Mouse (Mus musculus) forelimb bud, embryonic 11.5 days (tissue): ENCODE measurements around the gene Tnfaip8l3.
"Not testable (repeated sequence)": the region's sequence is repeated elsewhere in the genome, so short reads cannot be mapped to it uniquely, and the experiment has no call there.

Experiments
- DNase-seq: peaks from one replicate; pipeline ENCODE4 v3.0.0-alpha.2; 2012; ENCODE audit warnings: low read depth, low spot score

Tnfaip8l3 gene

DNA sequence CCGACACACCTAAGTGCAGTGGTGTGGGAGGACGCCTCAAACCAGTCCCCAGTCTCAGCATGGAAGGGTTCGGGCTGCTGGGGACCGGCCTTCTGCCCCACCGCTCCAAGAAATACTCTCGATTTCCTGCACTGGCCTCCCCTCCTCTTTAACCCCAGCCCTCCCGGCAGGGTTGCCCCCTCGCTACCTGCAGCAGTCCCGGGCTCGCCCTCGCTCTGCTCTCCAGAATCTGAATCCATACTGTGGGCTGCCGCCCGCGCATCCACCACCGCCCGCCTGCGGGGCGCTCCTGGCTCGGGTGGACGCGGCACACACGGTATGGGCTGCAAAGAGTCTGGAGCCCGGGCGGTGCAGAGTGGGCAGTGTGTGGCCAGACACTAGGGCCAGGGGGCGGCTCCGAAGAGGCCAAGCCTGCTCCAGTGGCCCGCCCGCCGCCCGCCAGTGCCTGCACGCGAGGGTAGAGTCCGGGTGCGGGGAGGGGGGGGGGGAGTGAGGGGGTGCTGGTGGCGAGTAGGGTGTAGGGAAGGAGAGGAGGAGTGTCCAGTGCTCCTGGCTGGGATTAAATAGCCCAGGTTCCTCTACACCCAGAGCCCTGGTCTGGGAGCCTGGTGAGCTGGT lies at the start of gene Tnfaip8l3:
Tnfaip8l3 (minus strand) TSS at position 357 of the 618 bp plus-strand sequence.
- peak; percentile 11 for DNase-seq

DNA sequence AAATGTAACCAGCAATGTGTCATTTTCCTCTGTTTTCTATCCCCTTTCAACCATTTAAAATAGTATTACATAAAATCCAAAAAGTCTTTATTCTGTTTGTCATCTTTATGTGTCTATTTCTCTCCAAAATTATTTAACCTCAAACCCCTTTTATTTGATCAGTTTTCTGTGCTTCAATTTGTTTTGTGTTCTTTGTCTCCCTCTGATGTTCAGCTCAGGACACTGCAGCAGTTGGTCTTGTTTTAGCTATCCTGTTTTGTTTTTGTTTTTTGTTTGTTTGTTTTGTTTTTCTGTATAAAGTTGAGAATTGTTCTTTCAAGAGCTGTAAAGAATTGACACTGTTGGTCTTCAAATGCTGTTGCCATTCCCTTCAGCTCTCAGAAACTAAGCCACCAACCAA lies 44.5 kb upstream of the Tnfaip8l3 start:
- no peak for DNase-seq

DNA sequence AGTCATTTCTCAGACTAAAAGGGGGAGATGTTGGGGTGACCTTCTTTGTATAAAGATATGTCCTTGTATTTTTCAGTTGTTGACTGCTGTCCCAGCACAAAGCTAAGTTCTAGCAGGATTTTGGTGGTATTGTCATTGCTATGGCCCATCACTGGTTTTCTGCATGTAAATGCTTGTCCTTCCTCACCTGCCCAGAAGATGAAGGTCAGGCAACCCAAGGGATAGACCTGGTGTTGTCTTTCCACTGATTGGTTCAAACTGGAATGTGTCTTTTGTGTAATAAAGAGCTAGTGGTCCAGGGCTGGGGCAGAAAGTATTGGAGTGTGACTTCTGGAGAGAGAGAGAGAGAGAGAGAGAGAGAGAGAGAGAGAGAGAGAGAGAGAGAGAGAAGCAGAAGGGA lies 30.4 kb upstream of the Tnfaip8l3 start:
- DNase-seq, result no peak

DNA sequence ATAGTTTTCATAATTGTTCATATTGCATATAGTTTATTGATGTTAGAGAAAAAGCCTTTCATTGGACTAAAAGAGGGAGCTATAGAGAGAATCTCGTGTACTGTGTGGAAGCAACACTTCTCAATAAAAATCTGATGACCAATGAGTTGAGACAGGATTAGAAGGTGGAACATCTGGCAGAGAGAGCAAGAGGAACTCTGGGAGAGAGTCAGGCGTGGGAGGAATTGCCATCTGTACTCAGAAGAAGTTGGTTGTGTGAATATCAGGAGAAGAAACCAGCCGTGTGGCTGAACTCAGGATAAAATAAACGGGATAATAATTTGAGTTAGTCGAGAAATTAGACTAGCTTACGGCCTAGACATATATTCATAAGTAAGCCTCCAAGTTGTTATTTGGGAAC lies 28.9 kb upstream of the Tnfaip8l3 start:
- no peak for DNase-seq

DNA sequence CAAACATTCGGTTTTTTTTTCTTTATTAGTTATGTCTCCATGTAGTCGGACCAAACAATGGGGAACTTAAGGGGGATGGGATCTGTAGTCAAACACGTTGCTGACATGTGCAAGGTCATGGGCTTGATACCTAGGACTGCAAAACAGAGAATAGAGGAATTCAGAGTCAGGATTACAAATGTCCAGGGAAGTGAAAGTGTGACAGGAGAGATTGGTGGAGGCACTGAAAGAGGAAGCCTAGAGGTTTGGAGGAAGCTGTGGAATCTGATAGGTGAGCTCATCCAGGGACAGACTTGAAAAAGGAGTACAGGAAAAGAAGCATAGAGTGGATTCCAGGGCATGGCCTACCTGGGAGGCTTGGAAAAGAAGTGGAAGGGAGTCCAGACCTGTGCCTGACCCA lies 16.1 kb upstream of the Tnfaip8l3 start:
- no peak for DNase-seq

DNA sequence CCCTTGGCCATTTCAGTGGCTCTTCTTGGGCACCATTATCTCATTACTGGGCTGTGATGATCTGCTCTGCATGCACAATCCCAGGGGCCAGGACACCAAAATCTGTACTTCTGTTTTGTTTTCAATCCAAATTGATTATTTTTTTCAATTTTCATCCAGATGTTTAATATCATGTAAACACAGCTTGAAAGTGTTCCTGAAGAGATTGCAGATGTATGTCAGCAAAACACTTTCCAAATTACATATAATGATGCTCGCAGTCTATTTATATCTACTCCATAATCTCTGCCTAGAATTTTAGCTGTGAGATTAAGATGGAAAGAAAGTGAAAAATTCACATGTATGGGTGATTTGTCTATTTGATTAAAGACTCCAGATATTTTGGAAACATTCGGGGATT lies 9.6 kb upstream of the Tnfaip8l3 start:
- no peak for DNase-seq

DNA sequence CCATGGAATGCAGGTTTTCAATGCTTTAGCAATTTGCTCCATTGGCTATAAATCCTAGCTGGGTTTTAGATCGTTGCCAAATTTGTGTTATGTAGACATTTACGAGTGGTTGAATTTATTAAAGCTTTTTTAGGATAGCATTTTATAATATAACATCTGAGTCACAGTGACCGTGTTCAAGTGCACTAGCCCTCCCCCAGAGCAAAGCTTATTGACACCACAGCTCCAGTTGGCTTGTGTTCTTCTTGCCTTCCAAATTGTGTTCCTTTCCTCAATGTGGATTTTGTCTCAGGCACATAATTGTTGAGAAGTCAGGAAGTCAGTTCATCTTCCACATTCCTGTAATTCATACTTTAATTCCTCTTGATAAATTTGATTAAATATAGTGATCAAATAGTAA lies 6.7 kb upstream of the Tnfaip8l3 start:
- no peak for DNase-seq

DNA sequence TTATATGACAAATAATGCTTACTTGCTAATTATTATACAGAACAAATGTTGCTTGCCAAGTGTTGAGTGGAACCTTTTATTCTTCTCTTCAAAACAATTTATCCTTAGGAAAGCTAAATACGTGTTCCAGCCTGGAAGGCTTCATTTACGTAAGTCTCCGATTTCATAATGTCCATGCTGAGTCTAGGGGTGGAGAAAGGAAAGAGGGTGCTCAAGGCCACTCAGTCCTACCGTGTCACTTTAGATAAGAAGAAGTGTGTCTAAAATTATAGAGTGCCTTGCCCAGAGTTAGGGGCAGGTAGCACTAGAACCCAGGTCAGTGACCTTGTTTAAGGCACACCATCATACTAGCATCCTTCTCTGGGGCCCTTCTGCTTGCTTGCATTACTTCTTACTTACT lies 5.5 kb upstream of the Tnfaip8l3 start:
- no peak for DNase-seq

DNA sequence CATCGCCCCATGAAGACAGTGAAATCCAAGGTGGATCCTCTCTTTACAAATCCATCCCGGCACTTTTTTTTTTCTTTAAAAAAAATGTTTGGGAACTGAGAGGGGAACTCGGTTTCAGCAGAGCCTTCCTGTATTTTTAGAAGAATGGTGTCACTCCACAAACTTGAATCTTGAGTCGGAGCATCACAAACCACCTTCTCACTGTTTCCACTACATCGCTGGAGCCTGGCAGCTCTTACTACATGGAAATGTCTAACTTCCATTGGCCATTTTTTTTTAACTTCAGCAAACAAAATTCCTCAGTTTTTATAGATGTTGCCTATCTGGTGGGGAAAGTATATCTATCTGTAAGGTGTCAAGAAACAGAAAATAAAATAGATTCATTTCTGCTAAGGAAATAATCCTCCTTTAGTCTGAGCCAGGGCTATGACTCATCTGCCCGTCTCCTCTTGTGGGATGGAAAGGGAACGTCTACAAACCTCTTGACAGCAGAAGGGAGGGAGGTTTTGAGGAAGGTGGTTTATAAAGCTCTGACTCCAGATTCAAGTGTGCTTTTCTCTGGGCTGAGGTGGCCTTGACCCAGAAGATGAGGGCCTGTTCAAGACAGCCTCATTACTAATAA lies 3.4 kb upstream of the Tnfaip8l3 start:
- DNase-seq, result no peak

DNA sequence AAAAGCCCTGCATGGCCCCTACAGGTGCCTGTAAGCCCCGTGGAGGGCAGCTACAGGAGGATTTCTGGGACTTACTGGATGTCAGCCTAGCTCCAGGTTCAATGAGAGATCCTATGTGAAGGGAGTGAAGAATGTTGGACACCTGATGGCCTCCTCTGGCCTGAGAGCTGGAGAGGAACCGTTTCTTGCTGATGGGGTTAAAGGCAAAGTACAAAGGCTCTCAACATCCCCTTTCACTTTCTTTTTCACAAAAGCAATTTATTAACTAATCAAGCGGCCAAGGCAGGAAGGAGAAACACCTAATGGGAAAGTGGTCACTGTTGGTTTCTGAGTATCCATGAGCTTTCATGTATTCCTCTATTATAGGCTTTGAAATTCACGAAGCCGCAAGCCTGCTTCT lies 1.0 kb upstream of the Tnfaip8l3 start:
- DNase-seq, result no peak

DNA sequence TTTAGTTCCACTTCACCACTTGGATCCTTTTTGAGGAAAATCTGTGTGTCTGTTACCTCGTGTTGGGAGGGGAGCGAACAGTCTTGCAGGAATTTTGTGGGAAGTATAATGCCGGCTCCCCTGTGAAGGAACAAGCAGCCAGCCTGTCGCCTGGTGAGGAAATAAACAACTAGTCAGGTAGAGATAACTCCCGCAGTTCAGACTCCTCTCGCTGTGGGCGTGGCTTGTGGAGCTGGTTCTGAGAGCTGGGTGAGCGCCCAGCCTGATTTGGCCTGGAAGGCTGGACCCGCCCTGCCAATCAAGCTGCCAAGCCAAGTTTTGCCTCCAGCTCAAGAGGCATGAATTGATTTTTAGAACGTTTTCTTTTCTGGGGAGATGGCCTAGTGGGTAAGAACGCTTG lies 589 bp upstream of the Tnfaip8l3 start:
- DNase-seq, result peak; percentile 19

DNA sequence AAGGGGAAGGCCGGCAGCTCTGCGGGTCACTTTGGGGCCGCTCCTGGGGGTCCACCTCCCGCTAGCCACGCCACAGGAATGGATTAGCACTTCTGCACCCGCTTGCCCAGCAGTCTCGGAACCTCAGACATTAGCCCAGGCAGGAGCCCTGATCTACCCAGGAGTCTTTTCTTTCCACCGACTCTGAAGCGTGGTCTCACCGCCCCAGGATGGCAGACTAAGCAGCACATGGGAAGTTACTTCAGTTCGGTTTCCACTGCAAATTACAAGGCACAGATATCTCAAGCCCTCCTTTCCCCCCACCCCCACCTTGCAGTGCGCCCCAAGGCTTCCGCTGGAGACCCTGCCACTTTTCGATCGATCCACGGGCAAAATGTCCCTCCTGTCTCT lies 551 bp downstream of the Tnfaip8l3 start:
- DNase-seq, result no peak

DNA sequence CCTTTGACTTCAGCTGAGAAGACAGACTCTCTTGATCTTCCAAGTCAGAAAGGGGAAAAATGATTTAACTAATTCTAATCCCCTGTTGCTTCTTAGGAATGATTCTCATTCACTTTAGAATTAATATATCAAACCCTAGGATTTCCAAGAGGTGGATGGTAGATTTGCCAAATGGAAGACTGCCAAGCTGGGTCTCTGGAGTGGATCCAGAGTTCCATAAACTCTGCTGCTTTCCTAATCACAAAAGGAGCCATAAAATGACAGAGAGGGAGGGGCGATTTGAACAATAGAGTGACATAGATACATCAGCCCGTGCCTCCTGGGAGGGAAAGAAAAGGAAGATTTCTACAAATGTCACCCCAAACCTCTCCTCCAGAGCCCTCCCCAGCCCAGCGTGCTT lies 3.4 kb downstream of the Tnfaip8l3 start:
- no peak for DNase-seq

DNA sequence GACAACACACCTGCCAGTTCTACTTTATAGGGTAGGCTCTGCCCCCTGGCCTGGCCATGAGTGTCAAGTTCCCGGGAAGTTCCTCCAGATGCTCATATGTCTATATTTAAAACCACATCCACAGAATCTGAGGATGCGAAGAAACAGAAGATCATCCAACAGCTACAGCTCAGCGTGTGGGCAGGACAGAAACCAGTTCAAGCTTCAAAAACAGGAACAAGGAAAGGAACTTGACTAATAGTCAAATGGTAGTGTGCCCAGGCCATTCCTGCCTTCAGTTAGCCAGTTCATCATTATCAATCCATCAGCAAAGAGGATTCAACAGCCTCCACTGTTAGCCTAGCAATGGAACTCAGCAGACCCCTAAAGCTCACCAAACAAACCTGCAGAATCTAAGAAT lies 4.5 kb downstream of the Tnfaip8l3 start:
- no peak for DNase-seq

DNA sequence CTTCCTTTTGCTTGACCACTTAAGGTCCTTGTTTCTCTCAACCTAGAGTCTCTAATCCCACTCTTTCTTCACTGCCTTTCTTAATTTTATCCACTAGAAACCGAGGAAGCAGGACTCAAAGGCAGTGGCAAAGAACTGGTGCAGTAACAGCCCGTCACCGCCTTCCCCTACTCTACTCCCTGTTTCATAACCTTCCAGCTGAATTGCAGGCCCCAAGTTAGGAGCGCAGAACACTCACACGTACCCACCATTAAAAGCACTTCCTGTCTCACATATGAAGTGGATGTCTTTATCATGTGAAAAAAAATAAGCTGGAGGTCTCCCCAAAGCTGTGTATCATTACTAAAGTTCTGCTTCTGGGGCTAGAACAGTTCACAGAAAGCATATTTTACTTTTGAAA lies 6.5 kb downstream of the Tnfaip8l3 start:
- DNase-seq, result no peak

DNA sequence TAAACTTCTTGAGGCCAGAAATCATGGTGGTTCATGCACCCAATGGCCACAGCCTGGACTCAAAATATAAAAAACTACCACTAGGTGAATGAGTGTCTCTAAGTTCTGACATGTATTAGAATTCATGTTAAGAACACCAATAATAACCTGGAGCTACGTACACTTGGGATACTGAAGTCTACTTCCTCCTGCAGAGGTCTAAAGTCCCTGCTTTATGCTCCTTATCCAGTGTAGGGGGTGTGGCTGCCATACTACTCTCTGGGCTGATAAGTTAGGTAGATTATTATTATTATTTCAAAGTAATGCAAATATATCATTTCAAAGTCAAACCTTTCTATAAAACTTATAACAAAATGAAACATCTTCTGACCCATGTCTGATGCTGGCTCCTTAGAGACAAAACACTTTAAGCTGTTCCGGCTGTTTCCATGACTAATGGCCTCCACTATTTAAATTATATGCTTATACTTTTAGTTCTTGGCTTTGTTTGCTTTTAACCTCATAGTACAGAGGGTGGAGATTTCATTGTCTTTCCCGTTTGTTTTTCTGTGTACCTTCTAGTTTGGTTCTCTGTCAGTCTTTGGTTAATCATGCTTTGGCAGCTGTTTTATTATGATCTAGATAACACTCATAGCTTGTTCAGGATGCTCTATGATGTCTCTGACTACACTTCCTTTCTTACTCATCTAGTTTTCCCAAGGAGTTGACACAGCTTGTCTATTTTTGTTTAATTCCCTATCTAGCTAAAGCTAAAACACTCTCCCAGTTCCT lies 16.7 kb downstream of the Tnfaip8l3 start:
- DNase-seq, result no peak

DNA sequence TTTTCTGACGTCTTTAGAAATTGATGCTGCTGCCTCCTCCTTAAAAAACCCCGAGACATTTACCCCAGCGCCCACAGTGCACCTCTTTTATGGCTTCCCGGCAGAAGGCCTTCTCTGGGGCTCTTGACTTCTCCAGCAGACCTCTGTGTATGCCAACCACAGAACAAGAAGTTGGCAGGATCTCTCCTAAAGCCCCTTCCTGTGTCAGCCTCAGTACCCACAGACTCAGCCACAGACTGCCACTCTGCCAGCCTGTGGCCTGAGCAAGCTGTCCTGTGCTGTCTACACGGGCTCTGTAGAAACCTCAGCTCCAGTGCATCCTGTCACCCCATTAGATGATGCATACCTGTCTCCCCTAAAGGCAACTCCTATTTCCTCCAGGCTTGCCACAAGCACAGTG lies 19.2 kb downstream of the Tnfaip8l3 start:
- no peak for DNase-seq

DNA sequence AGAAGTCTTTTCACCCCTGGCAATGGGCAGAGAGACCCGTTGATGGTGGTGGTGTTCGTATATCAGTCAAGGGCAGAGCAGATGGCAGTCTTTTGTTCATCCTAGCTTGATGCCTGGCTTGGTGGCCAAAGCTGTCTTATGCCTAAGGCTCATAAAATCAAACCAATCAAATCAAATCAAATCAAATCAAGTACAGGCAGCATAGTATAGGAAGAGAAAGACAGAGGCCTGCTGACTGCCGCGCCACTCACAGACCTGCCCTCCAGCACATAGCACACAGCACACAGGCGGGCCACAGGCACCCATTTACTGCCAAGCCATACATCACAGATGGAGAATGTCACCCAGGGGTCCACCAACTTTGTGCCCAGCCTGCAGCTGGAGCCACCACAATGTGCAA lies 25.1 kb downstream of the Tnfaip8l3 start:
- no peak for DNase-seq

DNA sequence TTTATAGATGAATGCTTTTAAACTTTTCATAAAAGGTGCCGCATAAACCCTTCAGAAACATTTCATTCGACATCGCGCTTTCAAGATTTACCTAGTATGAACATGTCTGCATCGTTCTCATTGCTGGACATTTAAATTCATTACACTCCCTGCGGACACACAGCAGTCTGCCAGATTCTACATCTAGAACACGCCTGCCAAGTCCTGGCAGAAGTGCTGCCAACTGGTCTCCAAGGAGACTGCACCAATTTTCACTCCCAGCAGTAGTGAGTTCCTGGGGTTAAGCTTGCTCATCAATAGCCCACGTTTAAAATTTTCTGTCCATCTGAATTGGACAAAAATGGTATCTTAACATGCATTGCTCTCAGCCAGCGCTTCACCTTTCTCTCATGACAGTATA lies 30.5 kb downstream of the Tnfaip8l3 start:
- no peak for DNase-seq

DNA sequence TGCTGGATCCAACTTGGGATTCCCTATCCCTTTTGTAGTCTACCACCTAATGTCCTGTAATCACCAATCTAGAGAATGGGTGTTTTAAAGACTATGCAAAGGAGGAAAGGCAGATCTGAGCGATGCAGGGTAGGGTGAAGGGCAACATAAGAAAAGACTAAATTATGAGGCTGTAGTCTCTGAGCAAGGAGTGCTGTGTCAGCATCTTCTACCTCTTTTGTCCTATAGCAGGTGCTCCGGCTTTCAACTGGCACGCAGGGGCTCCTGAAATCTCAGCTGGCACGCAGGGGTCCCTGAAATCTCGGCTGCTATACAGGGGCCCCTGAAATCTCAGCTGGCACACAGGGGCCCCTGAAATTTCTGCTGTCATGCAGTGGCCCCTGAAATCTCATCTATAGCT lies 33.5 kb downstream of the Tnfaip8l3 start:
- DNase-seq, result no peak

DNA sequence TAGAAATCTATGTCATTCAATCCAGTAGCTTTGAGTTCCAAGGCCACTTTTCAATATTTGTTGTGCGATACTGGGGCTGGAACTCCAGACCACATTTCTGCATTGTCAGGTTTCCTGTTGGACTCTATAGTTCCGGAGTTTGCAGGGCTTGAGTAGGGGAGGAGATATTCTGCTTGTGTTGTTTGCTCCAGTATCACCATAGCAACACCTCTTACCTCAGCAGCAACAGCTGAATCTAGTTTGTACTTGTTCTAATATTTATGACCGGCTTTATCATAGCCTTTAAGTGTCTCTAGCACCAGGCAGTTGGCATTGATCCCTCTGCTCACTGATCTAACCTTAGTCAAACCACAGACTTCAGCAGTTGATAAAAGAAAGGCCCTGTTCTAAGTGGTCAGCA lies 45.4 kb downstream of the Tnfaip8l3 start:
- DNase-seq, result peak; percentile 36

DNA sequence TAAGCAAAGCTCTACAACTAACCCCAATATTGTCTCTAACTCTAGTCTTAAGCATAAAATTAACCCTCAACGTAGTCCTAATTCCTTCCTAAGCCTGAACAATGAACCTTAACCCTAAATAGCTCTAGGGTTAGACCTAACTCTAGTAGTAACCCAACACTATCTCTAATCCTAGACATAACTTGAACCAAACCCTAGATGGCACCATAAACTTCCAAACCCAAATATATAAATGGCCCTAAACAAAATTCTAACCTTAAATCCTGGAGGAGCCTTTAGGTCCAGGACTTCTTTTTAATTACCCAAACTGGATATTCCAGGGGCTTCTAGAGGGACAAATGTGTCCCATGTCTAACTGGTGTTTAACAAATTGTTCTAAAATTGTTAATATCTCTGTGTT lies 73.7 kb downstream of the Tnfaip8l3 start:
- DNase-seq, result no peak

DNA sequence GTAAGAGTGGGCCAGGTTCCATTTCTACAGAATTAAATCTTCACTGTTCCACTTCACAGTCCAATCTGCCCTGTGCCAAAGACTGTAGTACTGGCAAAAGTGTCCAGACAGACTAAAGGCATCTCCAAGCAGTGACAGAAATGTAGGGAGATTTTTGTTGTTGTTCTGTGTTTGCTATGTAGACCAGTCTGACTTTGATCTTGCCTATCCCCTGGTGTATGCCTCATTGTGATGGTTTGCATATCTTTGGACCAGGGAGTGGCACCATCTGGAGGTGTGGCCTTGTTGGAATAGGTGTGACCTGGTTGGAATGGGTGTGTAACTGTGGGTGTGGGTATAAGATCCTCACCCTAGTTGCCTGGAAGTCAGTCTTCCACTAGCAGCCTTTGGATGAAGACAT lies 75.6 kb downstream of the Tnfaip8l3 start:
- DNase-seq, result not testable (repeated sequence)
